Mouse (Mus musculus) right cerebral cortex, postnatal 36 days (tissue): ENCODE measurements around the gene Ap3b1.

Source experiments
- DNase-seq, 2 experiments: peaks; one replicate each; pipeline ENCODE4 v3.0.0; 2022; ENCODE audit warnings: low spot score in 2 of 2, mixed read lengths in 1 of 2

Gene Ap3b1

DNA sequence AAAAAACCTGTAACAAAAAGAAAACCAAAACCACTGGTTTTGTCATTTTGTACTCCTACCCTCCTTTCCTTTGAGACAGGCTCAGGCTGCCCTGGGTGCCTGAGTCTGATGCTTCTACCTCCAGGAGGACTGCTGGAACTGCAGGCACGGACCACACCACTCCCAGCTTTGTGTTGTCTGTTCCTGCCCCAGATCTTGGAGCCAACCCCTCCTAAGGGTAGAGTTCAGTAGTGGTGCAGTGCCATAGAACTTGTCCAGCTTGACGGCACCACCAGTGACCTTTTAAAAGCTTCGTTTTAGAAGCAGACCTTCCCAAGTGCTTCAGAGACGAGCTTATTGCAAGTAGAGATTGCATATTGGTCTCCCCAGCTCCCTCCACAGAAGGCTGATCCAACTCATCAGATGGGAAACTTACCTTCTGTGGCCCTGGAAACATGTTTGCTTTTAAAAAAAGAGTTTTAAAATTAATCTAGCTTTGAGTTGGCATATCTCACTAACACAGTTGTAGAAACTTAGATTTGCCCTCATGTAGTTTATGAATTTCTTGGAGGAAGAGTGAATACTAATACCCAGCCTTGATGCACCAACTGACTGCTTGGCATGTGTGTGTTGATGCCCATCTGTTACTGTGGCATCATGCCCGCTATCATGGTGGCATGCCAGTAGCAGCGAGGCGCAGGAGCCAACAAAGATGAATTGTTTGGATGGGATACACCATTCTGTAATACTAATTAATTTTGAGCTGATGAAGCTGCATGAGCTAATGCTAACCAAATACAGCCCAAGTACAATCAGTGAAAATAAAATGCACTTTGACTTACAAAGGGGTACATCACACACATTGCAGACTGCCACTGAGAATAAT, 17.0 kb downstream of the Ap3b1 start:
- peak; percentile 25 to 35 for DNase-seq

DNA sequence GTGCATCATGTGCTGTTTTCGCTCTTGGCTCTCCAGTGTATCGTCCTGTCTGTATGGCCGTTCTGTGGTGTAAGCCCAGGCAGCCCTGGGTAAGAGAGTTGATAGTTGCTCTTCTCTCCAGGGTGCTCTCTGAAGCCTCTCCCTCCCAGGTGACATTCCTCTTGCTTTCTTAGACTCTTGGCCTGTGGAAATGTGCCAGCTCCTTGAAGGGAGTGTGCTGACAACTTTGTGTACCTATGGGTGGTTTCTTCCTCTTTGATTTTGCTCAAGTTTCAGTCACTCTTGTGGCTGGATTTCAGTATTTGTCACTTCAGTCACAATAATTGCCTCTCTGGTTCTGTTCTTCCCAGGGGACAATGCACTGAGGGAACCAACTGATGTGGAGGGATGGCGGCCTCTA, 20.2 kb downstream of the Ap3b1 start:
- no peak for DNase-seq

DNA sequence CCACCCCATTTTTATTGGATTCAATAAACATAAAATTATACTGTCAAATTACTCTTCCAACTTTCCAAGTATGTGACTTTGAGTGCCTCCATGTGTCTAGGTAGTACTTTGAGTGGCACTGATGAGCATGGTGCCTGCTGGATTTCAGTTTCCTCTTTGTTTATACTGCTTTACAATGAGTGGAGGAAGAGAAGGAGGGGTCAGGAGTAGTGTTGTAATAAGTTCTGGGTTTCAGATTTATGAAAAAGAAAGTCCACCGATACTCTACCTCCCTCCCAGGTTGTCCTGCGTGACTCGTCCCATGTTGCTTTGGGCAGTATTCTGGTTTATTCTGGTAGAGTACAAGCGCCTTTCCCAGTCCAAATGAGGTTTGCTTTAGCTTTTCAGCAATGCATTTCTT, 22.7 kb downstream of the Ap3b1 start:
- no peak for DNase-seq

DNA sequence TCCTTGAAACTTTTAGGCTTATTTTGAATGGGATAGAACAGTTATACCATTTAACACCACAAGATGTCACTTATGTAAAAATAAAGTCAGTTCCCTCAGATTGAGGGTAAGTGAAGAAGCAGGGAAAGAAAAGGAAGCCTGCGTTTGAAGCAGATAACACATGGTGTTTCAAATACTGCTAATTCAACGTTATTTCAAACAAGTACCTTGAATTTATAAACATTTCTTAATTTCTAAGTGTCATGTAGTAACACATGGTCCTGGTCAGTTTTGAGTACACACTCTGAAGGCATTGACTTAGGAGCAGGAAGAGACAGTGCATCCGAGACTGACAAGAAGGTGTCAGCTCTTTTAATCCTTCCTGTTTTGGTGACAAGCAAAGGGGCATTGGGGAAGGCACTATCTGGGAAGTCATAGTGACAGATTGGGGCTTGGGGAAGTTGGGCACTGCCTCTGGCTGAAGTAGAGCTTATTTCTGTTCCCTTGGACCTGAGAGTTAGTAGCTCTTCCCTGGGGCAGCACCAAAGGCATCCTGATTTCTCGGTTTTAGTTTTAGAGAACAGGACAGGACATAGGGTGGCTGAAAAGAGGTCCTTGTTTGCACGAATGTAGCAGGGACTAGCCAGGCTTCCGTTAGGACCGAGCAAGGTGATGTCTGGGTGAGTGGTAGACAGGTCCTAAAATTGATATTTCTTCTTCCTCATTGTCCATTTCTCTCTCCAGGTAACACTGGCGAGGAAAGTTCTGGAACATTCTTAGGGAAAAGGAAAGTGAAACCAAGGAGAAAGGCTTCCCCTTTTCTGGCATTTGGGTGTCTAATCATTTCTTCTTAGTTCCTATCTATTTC, 23.3 kb downstream of the Ap3b1 start:
- DNase-seq, result no peak

DNA sequence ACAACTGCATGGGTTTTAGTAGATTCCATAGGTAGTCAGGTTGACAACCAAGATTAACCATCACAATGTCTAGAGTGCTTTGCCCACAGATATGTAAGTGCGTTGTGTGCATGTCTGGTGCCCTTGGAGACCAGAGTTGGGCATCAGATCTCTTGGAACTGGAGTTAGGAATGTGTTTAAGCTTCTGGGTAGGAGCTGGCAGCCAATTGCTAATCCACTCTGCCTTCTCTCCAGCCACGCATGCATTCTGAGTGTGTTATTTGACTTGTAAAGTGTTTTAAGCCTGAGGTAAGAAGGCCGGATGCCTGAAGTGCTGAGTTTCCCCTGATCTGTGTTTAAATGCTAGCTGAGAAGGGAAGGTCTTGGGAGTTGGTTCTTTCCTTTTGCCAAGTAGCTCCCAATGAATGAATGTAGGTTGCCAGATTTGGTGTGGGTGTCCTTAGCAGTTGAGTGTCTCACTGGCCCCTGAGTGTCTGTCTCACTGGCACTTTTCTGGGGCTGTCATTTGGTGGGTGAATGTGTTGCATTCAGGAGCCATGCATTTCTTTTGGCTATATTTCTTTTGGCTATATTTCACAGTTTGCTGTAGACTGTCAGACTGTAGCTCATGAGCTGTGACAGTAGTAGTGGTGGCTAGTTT, 26.3 kb downstream of the Ap3b1 start:
- DNase-seq, result peak in 1 of 2 experiments; percentile 24

DNA sequence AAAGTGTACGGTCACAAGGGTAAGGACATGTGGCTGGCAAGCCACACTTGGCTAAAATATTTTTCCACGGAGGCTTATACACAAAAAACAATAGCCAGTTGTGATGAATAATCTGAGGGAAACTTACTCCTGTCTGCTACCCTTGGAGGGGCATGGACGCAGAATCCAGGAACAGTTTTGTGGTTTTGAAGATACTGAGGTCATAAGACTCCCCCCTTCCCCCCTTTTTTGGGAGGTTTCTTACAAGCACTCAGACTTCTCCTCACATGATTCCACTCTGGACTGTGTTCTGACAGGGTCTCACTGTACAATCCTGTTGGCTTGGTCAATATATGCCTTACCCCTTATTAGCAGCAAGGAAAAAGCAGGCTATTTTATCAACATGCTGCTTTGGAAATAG, 29.8 kb downstream of the Ap3b1 start:
- no peak for DNase-seq

DNA sequence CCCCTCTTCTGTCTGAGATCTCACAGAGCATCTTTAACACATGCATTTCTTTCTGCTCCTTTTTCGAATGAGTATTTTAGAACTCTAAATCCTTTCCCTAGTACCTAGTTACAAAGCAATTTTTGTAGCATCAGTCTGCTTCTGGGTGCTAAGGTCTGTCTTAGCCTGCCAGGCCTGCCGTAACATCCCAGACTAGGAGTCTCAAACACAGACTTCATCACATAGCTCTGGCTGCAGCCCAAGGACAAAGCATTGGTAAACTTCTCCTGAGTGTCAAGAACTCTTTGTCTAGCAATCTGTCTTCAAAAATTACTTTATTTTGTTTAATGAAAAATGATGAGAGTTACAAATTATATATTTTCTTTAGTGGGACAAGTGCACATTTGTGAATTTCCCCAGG, 30.8 kb downstream of the Ap3b1 start:
- no peak for DNase-seq

DNA sequence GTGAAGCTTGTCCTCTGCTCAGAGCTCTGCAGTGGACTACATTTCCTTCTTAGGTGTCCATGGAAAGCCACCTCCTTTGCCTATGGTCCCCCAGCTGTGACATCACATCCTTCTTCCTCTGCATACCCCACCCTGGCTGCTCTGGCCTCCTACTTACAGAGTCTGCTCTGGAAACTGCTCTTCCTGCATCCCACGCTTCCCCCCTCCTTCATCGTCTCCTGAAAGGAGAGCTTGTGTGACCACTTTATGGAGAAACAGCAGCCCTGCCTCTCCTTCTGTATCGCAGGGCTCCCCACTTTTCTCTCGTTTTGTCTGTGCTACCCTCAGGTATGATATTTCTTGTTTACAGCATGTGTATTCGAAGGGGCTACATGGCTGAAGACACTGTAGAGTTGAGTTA, 33.5 kb downstream of the Ap3b1 start:
- no peak for DNase-seq

DNA sequence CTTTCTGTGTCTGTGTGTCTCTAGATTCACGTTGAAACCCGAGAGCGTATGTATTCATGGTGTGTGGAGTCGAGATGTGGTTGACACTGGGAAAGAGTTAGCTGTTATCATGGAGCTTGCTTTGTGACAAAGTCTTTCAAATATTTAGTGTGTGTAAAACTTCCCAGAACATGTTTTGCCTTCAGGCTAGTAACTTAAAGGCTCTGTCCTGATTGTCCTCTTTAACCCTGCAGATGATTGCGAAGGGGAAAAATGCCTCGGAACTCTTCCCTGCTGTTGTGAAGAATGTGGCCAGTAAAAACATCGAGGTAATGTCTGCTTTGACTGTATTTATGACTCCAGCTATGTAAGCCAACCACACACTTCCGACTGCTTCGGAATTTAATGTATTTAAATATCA, 35.7 kb downstream of the Ap3b1 start:
- DNase-seq, result no peak

DNA sequence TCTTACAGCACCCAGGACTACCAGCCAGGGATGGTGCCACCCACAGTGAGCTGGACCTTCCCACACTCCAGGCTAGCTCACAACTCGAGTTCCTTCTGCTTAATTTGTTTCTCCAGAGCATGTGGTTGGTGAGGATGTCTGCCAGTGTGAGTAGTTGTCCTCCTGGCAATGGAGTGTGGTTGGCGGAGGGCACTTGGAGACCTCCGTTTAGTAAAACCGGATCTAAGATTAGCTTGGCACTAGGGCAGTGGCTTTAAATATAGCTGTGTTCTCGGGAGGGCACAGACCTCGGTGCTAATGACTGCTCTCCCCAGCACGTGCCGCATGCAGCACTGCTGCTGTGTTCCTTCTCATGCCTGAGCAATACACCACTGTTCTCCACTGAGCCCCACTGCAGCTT, 37.0 kb downstream of the Ap3b1 start:
- DNase-seq, result peak; percentile 20 to 40

DNA sequence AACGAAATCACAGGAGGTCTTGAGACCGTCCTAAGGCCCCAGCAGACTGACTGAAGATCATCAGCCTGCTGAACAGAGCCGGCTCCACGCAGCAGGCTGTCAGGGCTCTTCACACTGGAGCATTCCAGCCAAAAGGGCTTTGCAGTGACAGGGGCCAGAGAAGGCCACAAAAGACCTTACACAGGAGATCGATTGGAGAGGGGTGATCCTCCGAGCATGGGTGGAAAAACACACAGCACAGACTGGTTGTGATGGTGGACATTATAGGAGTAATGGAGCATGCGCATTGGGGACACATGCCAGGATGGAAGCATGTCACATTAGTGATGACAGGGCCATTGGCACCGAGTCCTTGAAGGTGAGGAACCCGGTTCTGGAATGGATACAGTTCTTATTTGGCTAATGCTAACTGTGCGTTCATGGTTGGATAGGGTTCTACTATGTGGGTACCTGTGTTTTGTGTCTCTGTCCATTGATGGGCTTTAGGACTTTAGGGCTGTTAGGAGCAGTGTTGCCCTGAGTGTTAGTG, 37.7 kb downstream of the Ap3b1 start:
- DNase-seq, result no peak

DNA sequence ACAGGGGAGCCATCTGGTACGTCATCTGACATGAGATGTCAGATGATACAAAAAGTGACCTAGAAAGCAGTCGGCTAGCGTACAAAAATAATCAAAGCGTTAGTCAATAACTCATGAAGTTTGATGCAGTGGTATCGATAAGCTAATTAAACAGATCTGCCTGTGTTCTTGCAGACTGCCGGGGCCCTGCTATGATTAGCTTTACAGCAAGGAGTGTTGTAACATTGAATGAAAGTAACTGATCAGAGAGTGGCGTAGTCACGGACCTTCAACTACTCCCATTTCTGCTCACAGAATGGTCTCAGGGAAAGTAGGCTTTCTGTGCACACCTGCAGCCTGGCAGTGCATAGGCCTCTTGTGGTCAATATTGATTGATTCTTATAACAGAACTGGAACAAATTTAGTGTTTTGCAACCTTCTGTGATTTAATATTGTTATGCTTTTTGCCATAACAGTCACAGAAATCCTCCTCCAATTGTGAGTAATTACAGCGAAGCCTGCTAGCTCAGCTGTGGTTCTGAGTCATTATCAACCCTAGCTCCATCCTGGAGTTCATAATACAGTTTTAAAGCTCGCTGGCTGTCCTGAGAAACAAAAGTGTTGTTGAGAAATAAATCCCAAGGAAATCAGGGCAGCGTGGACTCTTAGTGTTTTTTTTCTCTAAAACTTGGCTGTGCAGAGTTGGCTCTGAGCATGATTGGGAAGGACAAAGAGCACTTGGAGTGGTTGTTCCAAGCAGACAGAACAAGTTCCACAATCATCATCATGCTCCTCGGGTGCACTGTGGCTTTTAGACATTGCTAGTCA, 40.0 kb downstream of the Ap3b1 start:
- DNase-seq, result no peak

DNA sequence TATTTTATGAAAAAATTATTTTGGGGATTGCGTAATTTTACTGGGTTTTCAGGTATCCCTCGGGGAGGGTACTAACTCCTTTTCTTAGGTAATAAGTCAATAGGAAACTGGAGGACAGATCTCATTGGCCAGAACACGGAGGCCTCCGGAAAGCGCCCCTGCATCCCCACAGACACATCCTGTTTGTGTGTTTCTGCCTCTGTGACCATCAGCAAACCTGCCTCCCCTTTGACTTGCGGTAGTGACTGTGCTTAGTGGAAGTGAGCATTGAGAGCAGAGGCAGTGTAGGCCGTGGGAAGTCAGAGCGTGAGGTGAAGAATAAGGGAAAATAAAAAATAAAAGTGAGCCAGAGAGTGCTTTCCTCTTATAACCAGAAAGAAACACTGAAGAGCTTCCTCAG, 41.7 kb downstream of the Ap3b1 start:
- DNase-seq, result no peak

DNA sequence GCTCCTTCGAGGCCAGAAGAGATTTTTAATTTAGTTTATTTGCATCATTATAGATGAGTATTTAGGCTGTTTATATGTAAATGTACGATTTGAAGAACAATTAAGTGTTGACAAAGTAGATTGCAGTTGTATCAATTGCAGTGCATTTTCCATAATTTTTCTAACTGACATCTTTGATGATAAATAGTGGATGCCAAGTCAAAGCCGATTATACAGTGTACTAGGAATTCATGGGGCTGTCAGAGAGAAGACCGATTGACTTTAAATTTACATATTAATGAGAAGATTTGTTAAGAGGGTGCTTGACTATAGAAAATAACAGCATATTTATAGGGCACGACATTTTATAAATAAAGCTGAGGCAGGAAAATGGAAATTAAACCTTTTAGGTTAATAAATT, 64.8 kb downstream of the Ap3b1 start:
- DNase-seq, result no peak

DNA sequence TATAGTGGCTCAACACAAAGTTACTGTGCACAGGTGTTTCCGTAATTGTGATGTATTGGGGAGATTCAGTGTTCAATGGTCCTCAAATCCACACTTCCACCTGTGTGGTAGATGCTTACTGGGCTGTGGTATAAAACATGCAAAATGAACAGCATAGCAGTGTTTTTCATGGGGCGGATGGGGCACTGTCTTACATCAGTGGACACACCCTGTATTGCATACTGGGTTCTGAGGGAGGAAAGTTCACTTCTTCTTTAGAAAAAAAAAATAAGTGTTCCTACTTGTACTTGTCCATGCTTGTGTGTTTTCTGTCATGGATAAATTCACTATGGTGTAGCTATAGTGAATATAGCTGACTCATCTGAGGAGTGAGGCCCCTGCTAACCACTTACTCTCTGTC, 70.8 kb downstream of the Ap3b1 start:
- no peak for DNase-seq

DNA sequence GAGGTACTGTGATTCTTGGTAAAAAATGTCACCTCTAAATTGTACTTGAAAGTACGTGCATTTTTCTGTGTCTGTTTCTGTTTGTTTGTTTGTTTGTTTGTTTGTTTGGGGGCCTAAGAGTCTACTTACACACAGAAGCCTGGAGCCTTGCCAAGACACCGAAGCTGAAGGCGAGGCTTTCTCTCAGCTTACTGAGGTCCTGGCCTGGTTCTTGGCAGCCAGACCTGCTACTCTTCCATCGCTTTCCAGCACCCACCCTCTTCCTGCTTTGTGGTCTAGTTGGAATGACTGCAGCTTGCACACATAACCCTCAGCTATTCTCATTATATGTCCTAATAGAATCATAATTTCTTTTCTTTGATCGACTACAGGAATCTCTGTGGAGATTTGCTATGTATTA, 80.6 kb downstream of the Ap3b1 start:
- no peak for DNase-seq

DNA sequence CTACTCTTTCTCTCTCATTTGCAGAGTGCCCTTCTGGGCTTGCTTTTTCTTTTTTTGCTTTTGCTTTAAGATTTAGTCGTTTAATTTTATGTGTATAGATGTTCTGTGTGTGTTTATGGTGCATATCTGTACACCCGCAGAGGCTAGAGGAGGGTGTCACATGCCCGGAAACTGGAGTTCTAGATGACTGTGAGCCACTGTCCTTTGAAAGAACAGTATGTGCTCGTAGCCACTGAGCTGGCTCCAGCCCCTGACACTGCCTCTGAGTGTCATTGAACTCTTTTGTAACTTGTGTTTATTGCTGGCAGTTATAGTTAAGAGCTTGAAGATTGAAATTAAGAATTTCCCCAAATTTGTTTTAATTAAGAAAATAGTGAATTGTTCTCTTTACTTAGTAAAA, 82.4 kb downstream of the Ap3b1 start:
- peak in 1 of 2 experiments; percentile 7 for DNase-seq

DNA sequence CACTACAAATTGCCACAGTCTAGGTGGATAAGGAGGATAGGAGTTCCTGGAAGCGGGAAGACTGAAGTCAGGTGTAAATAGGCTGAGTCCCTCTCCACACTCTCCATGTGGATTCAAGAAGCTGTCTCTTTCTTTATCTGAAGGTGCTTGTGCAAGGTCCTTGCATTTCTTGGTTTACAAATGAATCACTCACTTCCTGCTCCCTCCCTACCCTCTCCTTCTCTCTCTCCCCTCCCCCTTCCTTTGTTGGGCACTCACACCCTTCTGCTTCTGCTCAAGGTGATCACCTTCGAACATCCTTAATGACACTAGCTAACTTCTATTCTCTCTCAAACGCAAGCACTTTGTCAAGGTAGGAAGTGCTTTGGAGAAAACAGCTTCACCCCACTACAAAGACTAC, 84.7 kb downstream of the Ap3b1 start:
- no peak for DNase-seq

DNA sequence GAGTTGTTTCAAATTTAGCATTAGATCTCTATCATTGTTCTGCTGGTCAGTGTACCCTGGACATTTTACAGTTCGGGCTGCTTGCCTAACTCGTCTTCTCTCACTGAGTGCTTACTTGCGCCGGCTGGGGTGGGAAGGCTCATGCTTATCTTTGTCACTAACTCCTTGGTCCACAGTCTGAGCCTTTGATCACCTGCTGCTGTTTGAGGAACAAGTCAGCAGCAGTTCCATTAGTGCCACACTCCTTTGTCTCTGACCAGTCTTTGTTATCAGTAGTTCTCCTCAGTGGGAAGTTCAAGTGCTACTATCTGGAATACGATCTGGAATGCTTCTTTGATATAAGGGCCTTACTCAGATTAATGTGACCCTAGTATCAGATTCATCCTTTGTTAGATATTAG, 86.3 kb downstream of the Ap3b1 start:
- no peak for DNase-seq

DNA sequence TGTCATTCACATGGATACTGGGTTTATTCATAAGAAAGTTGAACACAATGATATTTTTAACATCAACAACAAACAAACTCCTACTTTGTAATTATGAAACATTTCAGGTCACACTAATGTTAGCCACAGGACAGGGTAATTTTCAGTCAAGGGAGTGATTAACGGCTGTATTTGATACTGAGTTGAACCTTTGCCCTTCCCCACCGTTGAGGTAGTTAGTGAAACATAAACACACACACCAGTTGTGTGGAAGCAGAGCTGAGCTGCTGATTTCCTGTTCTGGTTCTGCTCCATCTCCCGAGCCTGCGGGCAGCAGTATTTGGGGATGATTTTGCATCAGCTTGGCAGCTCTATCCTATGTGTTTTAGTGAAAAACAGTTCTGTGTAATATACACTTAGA, 88.2 kb downstream of the Ap3b1 start:
- no peak for DNase-seq

DNA sequence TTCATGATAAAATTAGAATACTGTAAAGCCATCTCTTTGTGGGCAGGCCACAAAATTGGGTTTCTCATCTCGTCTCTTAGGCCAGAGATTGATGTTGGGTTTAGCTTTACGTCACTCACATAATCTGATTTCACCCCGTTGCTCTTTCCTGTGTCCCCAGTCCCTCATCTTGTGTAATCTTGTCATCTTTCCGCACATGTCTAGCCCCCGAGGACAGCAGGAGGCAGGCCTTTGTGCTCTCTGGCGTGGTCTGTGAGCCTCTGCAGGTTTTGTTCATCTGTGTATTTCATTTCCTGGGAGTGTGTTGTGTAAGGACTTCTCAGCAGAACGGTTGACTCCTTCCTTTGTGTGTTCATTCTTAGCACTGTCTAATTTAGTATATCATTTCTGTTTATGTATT, 90.8 kb downstream of the Ap3b1 start:
- no peak for DNase-seq
